Mouse (Mus musculus): ENCODE results near the gene Mpv17. TPM values are rescaled to one million over a fixed set of nuclear protein-coding genes. Genes with fewer than 3 reads are reported as not detected.

Gene Mpv17
- total RNA-seq, 2 experiments from 2014 or later = 55.0 to 59.0 TPM

DNA sequence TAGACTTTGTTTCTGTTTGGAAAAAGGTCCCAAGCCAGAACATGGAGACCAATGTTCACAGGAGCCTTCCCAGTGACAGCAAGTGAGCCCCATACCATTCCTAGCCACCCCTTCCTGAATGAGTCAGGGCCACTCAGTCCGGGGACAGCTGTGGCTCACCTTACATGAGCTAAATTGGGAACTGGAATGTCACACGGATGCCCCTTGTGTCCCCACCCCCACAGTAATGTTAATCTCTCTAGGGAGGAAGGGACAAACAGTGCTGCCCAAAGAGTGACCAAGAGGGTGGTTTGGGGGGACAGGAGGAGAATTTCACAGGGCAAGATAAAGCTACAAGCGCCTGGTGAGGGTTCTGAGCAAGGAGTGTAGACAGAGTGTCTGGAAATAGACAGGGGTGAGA lies 37.7 kb downstream of the Mpv17 start, which contains the start of gene Trim54:
Gene Trim54, plus strand, starts transcription at position 359 of the 400 bp plus-strand sequence.
- DNase-seq (ENCODE audit: extremely low spot score in 1 of 2, low spot score in 1 of 2) = no peak

DNA sequence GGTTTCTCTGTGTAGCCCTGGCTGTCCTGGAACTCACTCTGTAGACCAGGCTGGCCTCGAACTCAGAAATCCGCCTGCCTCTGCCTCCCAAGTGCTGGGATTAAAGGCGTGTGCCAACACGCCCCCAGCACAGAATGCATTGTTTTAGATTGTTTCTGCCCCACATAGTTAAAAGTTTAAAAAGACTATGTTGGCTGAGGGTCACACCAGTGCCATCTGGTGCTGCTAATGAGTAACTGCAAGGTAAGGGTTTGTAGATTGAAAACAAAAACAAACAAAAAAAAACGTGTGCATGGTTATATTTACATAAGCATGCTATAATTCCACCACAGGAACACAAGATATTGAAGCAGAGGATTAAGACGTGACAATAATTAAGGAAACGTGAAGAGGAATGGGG lies 43.3 kb downstream of the Mpv17 start:
- no peak for DNase-seq (ENCODE audit: extremely low spot score in 1 of 2, low spot score in 1 of 2)

DNA sequence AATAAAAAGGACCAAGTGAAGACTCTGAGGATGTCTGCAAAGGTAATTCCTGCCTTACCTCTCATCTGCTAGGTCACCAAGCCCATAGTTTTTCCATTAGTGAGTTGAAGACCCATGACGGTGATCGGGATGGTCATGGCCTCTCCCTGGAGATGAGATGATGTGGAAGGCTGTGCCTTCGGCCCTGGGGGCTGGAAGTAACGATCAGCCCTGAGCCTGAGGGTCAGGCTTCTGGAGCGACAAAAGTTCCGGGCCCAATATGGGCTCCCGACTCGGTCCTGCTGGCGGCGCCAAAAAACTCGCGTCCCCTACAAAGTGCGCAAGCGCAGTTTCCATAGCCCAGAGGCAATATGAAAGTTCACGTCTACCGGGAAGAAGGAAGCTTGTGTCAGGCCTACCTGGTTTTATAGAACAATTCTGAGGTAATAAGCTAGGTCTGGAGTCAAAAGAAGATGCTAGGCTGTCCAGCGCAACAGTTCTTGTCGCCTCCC lies 46.0 kb downstream of the Mpv17 start, which contains the start of gene Slc30a3:
Gene Slc30a3, minus strand, starts transcription at position 238 of the 491 bp plus-strand sequence.
- DNase-seq (ENCODE audit: extremely low spot score in 1 of 2, low spot score in 1 of 2) = no peak

DNA sequence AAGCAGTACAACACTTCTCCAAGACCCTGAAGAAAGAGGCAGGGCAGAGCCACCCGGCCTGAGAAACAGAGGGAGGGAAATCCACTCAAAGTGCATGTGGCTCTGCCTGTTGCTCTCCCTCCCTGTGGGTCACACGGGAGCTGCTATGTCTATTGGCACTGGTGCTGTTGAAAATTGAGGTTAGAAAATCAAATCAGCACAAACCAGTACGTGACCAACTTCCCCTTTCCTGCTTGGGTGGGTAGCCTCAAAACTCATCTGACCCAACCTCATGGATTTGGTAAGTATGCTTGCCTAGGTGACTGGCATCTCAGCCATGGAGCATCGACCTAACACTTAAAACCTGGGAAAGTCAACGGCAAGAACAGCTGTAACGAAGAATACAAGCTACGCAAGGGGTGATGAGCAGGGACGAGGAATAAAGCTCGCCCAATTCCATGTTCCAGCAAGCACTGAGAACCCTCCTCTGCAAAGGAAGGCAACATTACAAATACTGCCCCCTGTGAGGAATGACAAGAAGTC lies 48.2 kb downstream of the Mpv17 start, which contains the start of gene Dnajc5g:
Gene Dnajc5g, plus strand, starts transcription at position 472 of the 522 bp plus-strand sequence.
- no peak for DNase-seq (ENCODE audit: extremely low spot score in 1 of 2, low spot score in 1 of 2)

DNA sequence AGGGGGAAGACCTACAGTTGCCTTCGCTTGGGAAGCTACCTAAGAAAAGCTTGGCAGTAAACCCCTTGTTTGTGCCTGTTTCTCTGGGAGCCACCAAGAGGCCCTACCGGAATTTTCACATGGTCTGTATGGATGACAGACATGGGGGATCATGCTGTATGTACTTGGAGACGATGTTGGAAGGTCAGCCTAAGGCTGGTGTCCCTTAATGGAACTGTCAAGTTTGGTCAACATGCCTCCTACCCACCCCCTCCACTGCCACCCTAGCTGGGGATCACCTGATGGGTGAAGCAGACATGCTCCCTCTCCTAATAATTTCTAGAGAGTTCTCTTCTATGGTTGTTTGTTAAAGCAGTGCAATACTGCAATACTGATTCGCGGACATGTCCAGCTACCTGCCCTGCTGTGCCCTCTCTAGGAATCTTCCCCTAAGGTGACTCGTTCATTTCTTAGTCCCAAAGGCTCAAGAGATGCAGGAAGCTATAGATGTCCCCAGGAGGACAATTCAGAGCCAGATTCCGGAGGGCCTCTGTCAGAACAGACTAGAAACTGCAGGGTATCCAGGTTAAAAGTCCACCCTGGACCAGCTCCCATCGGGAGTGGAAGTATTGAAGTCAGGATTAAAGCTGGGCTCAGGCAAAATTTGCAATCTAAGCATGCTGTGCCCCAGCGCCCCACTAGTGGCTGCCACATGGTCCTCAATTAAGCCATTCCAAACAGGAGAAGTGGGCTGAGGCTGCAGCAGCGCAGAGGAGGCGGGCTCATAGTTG lies 58.2 kb downstream of the Mpv17 start:
- DNase-seq (ENCODE audit: extremely low spot score in 1 of 2, low spot score in 1 of 2) = no peak

DNA sequence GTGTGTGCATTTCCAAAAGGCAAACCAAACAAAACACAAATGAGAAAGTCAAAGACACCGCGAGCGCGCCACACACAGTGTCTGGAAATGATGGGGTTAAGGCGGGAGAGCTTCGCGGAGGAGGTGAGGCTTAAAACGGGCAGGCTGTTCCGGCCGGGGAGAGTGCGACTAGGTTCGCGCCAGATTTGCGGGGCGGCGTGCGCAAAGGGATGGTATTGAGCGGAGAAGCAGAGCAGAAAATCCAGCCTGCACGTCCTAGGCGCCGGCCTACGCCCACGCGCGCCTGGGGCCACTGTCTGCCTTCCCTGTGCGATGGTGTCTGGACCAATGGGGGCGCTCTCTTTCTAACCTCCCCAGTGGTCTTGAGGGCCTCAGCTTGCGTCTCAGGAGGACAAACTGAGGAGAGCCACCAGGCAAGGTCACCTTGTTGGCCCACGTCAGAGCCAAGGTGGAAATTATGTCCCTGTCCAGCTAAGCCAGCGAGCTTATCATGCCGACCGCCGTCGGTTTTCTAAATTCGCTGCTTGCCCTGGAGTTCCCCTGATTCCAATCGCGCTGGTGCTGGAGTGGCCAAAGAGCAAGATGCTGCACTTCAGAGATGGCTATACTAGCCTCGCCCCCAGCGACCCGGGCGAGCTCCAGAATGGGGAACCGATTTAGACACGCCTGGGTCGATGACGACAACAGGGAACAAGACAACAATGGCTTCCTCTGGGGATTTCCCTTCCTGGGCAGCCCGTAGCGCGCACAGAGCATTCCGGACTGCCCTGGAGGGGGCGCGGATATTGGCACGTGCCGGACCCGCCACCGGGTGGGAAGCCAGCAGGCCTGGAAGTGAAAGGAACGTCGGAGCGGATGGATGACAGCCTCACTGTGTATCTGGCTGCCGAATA lies 59.0 kb downstream of the Mpv17 start:
- no peak for DNase-seq (ENCODE audit: extremely low spot score in 1 of 2, low spot score in 1 of 2)

DNA sequence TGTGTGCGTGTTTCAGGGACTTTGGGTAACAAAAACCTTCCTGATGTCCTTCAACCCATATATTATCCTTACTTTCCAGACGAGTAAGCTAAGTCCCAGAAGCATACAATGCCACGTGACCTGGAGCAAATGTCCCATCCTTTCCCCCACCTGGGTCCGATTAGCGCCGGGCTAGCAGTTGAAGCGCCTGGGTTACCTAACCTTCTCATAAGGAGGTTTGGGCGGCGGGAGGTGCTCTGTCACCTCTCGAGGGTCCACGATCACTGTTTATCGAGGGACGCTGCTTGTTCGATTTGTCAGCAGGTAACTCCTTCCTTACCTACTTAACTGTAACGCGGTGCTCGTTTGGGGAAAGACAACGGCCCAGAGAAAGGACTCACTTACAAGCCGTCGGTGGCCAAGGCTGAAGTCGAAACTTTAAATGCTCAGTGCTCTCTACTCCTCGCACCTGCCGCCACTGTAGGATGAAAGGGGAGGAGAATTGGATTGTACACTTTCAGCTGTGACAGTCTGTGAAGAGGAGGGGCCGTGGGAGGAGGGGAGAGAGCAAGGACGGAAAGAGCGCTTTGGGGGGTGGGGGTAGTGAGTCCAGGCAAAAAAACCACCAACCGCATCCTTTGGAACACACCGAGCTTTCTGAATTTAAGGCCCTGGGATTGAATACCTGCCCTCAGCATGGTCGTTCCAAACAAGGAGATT lies 59.8 kb downstream of the Mpv17 start:
- DNase-seq (ENCODE audit: extremely low spot score in 1 of 2, low spot score in 1 of 2) = no peak

DNA sequence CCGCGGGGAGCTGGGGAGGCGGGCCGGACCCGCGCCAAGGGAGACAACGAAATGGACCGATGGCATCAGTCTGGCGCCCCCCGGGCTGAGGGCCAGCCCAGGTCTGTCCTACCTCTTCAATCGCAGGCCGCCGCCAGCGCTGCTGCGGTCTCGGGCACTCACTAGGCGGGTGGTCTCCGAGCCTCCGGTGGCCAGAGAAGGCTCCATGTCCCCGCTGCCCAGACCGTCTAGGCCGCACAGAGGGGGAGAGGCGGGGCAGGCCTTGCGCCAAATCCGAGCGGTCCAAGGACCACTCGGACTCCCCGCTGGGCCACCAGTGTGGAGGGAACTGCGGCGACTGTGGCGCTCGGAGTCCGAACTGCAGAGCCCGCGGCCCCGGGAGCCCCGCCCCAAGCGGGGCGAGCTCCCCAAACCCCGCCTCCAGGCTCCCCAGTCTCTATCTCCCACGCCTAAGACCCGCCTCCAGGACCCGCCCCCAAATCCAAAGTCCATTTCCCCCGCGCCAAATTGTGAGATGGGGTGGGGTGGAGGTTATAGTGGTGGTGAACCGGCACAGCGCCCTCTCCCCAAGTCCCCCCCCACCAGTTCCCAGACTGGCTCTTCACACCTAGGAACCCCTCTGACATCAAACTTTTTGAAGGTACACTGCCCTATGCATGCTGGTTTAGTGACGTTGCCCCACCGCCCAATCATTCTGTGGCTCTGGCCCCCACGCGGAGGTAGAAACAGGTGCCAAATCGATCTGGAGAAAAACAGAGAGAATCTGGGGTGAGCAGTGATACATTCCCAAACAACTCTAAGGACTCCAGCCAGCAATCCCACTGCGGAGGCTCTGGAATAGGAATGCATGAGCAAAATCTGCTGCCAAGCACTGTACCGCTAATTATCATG lies 60.7 kb downstream of the Mpv17 start:
- peak in 1 of 2 experiments; percentile 53 for DNase-seq (ENCODE audit: extremely low spot score in 1 of 2, low spot score in 1 of 2)

DNA sequence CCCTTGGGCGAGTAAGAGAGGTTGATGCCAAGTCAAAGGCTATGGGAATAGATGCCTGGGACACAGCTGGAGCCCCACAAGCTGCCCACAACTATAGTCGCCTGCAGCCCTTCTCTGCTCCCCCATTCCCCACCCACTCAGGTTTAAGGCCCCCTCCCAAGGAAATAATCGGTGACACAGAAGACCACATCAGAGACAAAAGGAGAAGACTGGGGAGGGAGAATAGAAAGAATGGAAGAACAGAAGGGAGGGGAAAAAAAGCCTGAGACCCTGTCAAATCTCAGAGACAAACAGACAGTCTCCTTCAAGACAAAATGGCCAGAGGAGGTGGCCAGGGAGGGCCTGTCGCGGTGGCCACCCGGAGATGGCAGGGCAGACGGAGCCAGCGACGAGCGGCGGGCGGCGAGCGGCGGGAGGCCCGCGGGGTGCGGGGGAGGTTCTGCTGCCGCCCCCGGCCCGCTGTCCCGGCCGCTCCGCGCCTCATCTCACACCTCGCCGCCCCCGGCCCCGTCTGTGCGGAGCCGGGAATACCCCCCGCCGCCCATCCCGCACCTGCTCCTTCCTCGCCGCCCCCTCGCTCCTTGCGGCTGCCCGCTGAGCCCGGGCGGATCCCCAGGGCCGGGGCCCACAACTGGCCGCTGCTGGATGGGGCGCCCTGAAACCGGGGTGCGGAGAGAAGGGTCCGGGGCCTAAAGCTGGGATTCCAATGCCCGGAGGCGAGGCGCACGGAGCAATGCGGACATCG lies 61.6 kb downstream of the Mpv17 start:
- peak in 1 of 2 experiments; percentile 38 for DNase-seq (ENCODE audit: extremely low spot score in 1 of 2, low spot score in 1 of 2)

Other genes with a start within 250 kb of the Mpv17 start
- 100 to 1,000 TPM in 1 of 2 experiments, 10 to 100 TPM in 1; 92.7 to 101 TPM for gene Ost4, start 246.5 kb downstream of the Mpv17 start, total RNA-seq (2021)
- gene Emilin1, start 240.8 kb downstream of the Mpv17 start, total RNA-seq (2021) = 1 to 10 TPM; 2.5 to 3.4 TPM
- 10 to 100 TPM; 12.3 to 15.5 TPM for gene Khk, start 232.8 kb downstream of the Mpv17 start, total RNA-seq (2021)
- 10 to 100 TPM; 14.5 to 16.7 TPM for gene Cgref1, start 208.7 kb downstream of the Mpv17 start, total RNA-seq (2021)
- gene Preb, start 193.9 kb downstream of the Mpv17 start, total RNA-seq (2021) = 100 to 1,000 TPM; 126 to 131 TPM
- gene Tcf23, start 185.6 kb downstream of the Mpv17 start, total RNA-seq (2021) = under 1 TPM; 0.09 to 0.12 TPM
- 10 to 100 TPM; 69.4 to 78.9 TPM for gene Atraid, start 105.9 kb downstream of the Mpv17 start, total RNA-seq (2021)
- gene Slc5a6, start 105.3 kb downstream of the Mpv17 start, total RNA-seq (2021) = 10 to 100 TPM; 14.2 to 15.3 TPM
- gene Cad, start 99.5 kb downstream of the Mpv17 start, total RNA-seq (2021) = 10 to 100 TPM; 16.9 to 18.0 TPM
- gene Dnajc5g, start 48.0 kb downstream of the Mpv17 start, total RNA-seq (2021) = not detected
- 10 to 100 TPM; 78.9 to 86.5 TPM for gene Slc30a3, start 46.0 kb downstream of the Mpv17 start, total RNA-seq (2021)
- not detected for gene Trim54, start 37.5 kb downstream of the Mpv17 start, total RNA-seq (2021)
- not detected for gene Ucn, start 15.4 kb downstream of the Mpv17 start, total RNA-seq (2021)
- 1 to 10 TPM; 1.6 to 2.8 TPM for gene Gm29609, start 25.7 kb upstream of the Mpv17 start, total RNA-seq (2021)
- 10 to 100 TPM; 50.8 to 77.4 TPM for gene Gtf3c2, start 25.9 kb upstream of the Mpv17 start, total RNA-seq (2021)
- gene Snx17, start 39.0 kb upstream of the Mpv17 start, total RNA-seq (2021) = 10 to 100 TPM; 76.8 to 83.9 TPM
- gene Eif2b4, start 39.2 kb upstream of the Mpv17 start, total RNA-seq (2021) = 10 to 100 TPM; 46.8 to 56.7 TPM
- gene Zfp513, start 48.1 kb upstream of the Mpv17 start, total RNA-seq (2021) = 10 to 100 TPM; 25.7 to 31.5 TPM
- 10 to 100 TPM; 77.0 to 77.2 TPM for gene Ppm1g, start 66.4 kb upstream of the Mpv17 start, total RNA-seq (2021)
- gene Nrbp1, start 86.6 kb upstream of the Mpv17 start, total RNA-seq (2021) = 10 to 100 TPM; 83.5 to 88.5 TPM
- not detected for gene Gm9970, start 87.0 kb upstream of the Mpv17 start, total RNA-seq (2021)
- 1 to 10 TPM; 2.0 to 3.1 TPM for gene Krtcap3, start 97.4 kb upstream of the Mpv17 start, total RNA-seq (2021)
- gene Ift172, start 136.9 kb upstream of the Mpv17 start, total RNA-seq (2021) = 10 to 100 TPM; 72.9 to 81.8 TPM
- 100 to 1,000 TPM; 172 to 175 TPM for gene Fndc4, start 141.8 kb upstream of the Mpv17 start, total RNA-seq (2021)
- gene Gckr, start 143.2 kb upstream of the Mpv17 start, total RNA-seq (2021) = under 1 TPM in 1 of 2 experiments, not detected in 1; 0.31 TPM

All from layer of hippocampus, postnatal 25 days (tissue).